Mouse (Mus musculus) ES-Bruce4 (cell line): ENCODE measurements around the gene Apon. TPM values are rescaled to one million over a fixed set of nuclear protein-coding genes. Genes with fewer than 3 reads are reported as not detected.
A peak's percentile ranks its signal among the peaks of the same experiment; 100 is the strongest.

ENCODE experiments used
- H3K27ac ChIP-seq: 2 replicates; pipeline ENCODE4 v1.5.1; 2012; ENCODE audit warnings: low read length, inconsistent platforms; ENCODE audit not compliant: insufficient read depth
- H3K27me3 ChIP-seq: 2 replicates; pipeline ENCODE4 v1.6.1; 2012; ENCODE audit warnings: mild to moderate bottlenecking, low read length, inconsistent platforms; ENCODE audit not compliant: control insufficient read depth, poor library complexity, insufficient read depth, severe bottlenecking
- H3K36me3 ChIP-seq: 2 replicates; pipeline ENCODE4 v1.6.1; 2012; ENCODE audit warnings: inconsistent platforms, mild to moderate bottlenecking, low read length, moderate library complexity; ENCODE audit not compliant: control insufficient read depth, poor library complexity, insufficient read depth, severe bottlenecking
- H3K4me1 ChIP-seq: one replicate; pipeline ENCODE4 v1.8.1; 2011; ENCODE audit warnings: low read length; ENCODE audit not compliant: control insufficient read depth, insufficient read depth
- H3K4me3 ChIP-seq: 2 replicates; pipeline ENCODE4 v1.5.1; 2011; ENCODE audit warnings: low read depth, mild to moderate bottlenecking, low read length
- H3K9ac ChIP-seq: 2 replicates; pipeline ENCODE4 v1.6.1; 2012; ENCODE audit warnings: low read depth, mild to moderate bottlenecking, inconsistent platforms; ENCODE audit not compliant: poor library complexity, severe bottlenecking
- H3K9me3 ChIP-seq: replicated peaks from 2 replicates; pipeline ENCODE4 v1.6.1; 2012; ENCODE audit warnings: mild to moderate bottlenecking, low read length, inconsistent platforms; ENCODE audit not compliant: control insufficient read depth, poor library complexity, insufficient read depth, severe bottlenecking
- CTCF ChIP-seq: IDR thresholded peaks from one replicate; pipeline ENCODE4 v1.8.1; 2011; ENCODE audit warnings: low read depth, low read length
- EP300 ChIP-seq: IDR thresholded peaks from 2 replicates; pipeline ENCODE4 v1.6.1; 2011; ENCODE audit warnings: low read depth, low read length; ENCODE audit not compliant: insufficient read depth
- POLR2A ChIP-seq: IDR thresholded peaks from one replicate; pipeline ENCODE4 v1.8.1; 2011; ENCODE audit warnings: low read length; ENCODE audit not compliant: insufficient read depth
- polyA plus RNA-seq: library from polyadenylated mRNA; stranded (reverse); fragments of >200 nt; gene quantifications from 2 replicates; pipeline ENCODE4 v1.2.4, GENCODE M21; 2011; ENCODE audit warnings: low read depth; ENCODE audit not compliant: missing spikeins, insufficient read depth, insufficient read length

Gene Apon
- polyA plus RNA-seq, 1 experiment, result 0.43 TPM

DNA sequence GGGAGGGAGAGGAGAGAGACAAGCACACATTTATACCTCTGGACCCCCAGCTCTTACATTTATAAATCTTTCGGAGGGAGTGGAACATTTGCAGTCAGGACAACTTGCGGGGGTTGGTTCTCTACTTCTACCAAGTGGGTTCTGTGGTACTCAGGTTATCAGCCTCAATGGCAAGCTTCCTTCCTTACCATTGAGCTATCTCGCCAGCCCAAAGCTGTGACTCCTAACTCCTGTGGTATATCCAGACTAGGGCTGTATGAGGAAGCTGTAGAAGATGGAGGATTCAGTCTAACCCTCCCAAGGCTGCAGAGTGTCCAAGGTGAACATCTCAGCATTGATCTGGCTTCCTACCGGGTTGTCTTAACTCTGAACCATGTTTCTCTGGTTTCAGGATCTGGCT, 14.8 kb upstream of the Apon start:
- H3K36me3 ChIP-seq, result peaks cover 30% of the 10 kb centered on the region

DNA sequence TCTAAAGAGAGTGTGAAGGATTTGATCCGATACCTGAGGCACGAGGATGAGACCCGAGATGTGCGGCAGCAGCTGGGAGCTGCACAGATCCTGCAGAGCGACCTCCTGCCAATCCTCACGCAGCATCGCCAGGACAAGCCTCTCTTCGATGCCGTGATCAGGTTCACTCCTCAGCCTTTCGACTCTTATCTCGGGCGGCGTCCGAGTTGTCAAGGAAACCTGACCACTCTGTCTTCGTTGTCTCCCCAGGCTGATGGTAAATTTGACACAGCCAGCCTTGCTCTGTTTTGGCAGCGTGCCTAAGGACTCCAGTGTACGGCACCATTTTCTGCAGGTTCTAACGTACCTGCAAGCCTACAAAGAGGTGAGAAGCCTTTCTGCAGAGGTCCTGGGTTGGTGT, 13.8 kb upstream of the Apon start:
- no peaks in the 10 kb centered on the region for H3K9me3 ChIP-seq
- no peak for TF ChIP-seq EP300
- TF ChIP-seq CTCF, result no peak
- TF ChIP-seq POLR2A, result no peak
- H3K27me3 ChIP-seq, result no peaks in the 10 kb centered on the region
- H3K4me3 ChIP-seq, result no peak overlapping the region
- H3K36me3 ChIP-seq, result peaks cover 26% of the 10 kb centered on the region
- H3K9ac ChIP-seq, result no peak overlapping the region
- H3K4me1 ChIP-seq, result no peaks in the 10 kb centered on the region
- H3K27ac ChIP-seq, result no peak overlapping the region

More for the DNA sequence above, 14.8 kb upstream of the Apon start:
- TF ChIP-seq EP300 (no peak), POLR2A (no peak), CTCF (no peak)
- Histone ChIP-seq H3K4me3 (no peak overlapping the region), H3K27me3 (no peaks in the 10 kb centered on the region), H3K9me3 (no peaks in the 10 kb centered on the region), H3K27ac (no peak overlapping the region), H3K4me1 (no peaks in the 10 kb centered on the region), H3K9ac (no peak overlapping the region)

DNA sequence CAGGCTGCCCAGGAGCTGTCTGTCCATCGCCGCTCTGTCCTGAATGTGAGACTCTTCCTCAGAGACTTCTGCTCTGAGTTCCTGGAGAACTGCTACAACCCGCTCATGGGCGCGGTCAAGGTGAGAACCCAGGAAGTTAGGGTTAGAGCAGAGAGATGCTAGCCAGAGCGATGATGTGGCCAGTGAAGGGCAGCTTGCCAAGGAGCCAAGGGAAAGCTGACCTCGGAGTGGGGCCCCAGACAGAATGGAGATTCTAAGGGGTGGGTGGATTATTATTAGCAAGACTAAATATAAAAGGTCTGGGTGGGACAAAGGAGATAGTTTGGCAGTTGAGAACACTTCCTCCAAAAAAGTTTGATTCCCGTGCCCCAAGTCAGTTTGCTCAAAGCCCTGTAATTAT, 10.6 kb upstream of the Apon start:
- Histone ChIP-seq H3K9ac (no peak overlapping the region), H3K4me3 (no peak overlapping the region), H3K36me3 (peaks cover 37% of the 10 kb centered on the region), H3K27me3 (no peaks in the 10 kb centered on the region), H3K9me3 (no peaks in the 10 kb centered on the region), H3K27ac (no peak overlapping the region), H3K4me1 (no peaks in the 10 kb centered on the region)
- no peak for TF ChIP-seq EP300
- TF ChIP-seq CTCF, result no peak
- no peak for TF ChIP-seq POLR2A

DNA sequence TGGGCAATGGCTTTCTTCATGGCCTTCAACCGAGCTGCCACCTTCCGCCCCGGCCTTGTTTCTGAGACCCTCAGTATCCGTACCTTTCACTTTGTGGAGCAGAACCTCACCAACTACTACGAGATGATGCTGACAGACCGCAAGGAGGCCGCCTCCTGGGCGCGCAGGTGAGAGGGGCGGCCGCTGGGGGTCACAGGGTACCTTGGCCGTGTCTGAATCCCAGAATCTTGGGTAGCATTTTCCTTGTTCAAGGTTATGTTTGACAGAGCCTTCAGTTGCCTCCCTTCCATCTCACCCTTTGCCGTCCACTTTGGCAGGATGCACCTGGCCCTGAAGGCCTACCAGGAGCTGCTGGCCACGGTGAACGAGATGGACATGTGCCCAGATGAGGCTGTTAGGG, 9.8 kb upstream of the Apon start:
- TF ChIP-seq CTCF, result no peak
- no peak for TF ChIP-seq EP300
- no peak for TF ChIP-seq POLR2A
- H3K9me3 ChIP-seq, result no peaks in the 10 kb centered on the region
- H3K9ac ChIP-seq, result no peak overlapping the region
- no peaks in the 10 kb centered on the region for H3K27me3 ChIP-seq
- peaks cover 43% of the 10 kb centered on the region for H3K36me3 ChIP-seq
- no peak overlapping the region for H3K27ac ChIP-seq
- no peak overlapping the region for H3K4me3 ChIP-seq
- no peaks in the 10 kb centered on the region for H3K4me1 ChIP-seq

DNA sequence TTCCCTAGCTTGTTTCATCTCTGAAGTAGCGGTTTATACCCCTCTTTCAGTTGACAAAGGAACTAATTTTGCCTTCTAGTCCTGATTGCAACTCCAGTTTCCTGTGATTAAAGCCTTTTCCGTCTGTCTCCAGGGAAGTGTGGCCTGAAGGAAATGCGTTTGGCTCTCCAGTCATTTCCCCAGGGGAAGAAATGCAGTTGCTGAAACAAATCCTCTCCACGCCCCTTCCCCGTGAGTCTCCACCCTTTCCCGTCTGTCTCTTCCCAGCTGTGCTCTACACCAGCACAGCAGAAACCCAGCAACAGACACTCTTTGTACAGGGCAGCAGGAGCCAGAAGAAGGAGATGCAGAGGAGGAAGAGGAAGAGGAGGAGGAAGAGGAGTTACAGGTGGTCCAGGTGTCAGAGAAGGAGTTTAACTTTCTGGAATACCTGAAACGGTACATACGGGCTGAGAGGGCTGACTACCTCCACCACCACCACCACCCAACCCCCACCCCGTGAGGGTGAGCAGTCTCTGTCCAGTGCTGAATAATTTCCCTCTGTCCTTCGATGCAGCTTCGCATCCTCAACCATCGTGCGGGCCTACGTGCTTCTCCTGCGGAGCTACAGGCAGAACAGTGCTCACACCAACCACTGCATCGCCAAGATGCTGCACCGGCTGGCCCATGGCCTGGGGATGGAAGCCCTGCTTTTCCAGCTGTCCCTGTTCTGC, 6.7 kb upstream of the Apon start:
- no peaks in the 10 kb centered on the region for H3K4me1 ChIP-seq
- no peak overlapping the region for H3K4me3 ChIP-seq
- TF ChIP-seq EP300 (peak; percentile 48; the same call in 1 of the 2 replicates), POLR2A (no peak)
- no peaks in the 10 kb centered on the region for H3K27me3 ChIP-seq
- no peak overlapping the region for H3K9ac ChIP-seq
- H3K27ac ChIP-seq, result peak overlapping the region; percentile 88
- no peaks in the 10 kb centered on the region for H3K9me3 ChIP-seq
- H3K36me3 ChIP-seq, result peaks cover 55% of the 10 kb centered on the region

DNA sequence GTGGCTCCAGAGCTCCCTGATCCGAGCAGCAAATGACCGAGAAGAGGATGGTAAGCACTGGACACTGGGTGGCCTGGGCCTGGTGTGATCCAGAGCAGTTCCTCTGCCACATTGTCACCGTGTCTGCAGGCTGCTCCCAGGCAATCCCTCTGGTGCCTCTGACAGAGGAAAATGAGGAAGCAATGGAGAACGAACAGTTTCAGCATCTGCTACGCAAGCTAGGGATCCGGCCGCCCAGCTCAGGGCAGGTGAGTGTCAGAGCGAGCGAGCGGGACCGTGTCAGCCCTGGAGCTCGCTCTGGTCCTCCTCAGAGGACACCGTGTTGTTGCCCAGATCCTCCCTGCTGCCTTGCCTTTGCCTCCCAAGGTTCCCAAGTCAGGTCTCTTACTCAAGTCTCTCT, 3.3 kb upstream of the Apon start:
- Histone ChIP-seq H3K4me3 (no peak overlapping the region), H3K4me1 (no peaks in the 10 kb centered on the region), H3K9me3 (no peaks in the 10 kb centered on the region), H3K27me3 (no peaks in the 10 kb centered on the region), H3K27ac (no peak overlapping the region), H3K36me3 (peaks cover 47% of the 10 kb centered on the region), H3K9ac (no peak overlapping the region)
- no peak for TF ChIP-seq EP300
- no peak for TF ChIP-seq CTCF
- TF ChIP-seq POLR2A, result no peak
